Mouse (Mus musculus): ENCODE measurements around the gene Taf4.

The Taf4 gene

GRCm38 (mm10) chr2:179976628-179977343, at the start of gene Taf4:
Taf4 (minus strand) TSS chr2:179976646.
- DNase-seq (ENCODE audit: low spot score): peak; percentile 83

DNA sequence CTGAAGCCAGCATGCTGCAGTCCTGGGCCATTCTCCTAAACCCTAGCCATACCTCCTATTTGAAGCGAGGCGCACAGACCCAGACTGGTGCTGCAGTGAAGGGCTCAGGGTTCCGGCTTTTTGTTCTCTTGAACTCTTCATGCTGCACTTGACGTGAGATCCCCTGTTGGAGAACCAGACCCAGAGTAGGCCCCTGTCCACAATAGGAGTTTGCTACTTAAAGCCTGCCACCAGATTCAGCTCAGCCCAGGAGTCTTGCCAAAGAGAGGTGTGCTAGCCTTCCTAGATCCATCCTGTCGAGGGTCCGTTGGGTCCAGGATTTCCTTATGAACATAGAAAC, 49.4 kb upstream of the Taf4 start:
- no peak for DNase-seq (ENCODE audit: low spot score)

GRCm38 (mm10) chr2:180025135-180025860, 48.9 kb upstream of the Taf4 start:
- DNase-seq (ENCODE audit: low spot score): peak; percentile 41

GRCm38 (mm10) chr2:180024401-180025098, 48.1 kb upstream of the Taf4 start, which contains the start of gene Lsm14b:
Lsm14b (plus strand) TSS chr2:180024987.
- DNase-seq (ENCODE audit: low spot score): peak; percentile 100

GRCm38 (mm10) chr2:180022751-180023150, 46.3 kb upstream of the Taf4 start:
- no peak for DNase-seq (ENCODE audit: low spot score)

GRCm38 (mm10) chr2:180020919-180021318, 44.5 kb upstream of the Taf4 start:
- DNase-seq (ENCODE audit: low spot score): no peak

DNA sequence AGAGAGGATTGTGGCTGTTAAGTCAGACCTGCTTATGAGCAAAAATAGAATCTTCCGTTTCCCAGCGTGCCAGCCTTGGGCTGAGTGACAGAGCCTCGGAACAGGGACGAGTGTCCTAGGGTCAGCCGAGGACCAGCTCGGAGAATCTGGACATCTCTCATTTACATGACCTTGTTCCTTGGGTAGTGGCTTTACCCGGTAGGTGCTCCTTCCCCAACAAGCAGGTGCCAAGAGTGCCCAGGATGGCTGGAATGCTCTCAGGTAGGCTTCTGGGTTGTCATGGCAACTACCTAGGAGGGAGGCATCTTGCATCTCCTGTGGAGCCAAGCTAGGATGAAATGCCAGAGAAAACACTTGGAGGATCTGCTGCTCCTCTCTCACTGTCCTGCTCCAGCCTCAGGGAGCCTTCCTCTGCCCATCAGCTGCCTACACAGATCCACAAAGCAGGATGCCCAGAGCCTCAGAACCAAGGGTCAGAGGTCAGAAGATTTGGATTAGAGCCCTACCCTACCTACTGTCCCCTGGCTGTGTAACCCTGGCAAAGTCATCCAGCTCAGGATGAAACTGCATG, 43.7 kb upstream of the Taf4 start:
- no peak for DNase-seq (ENCODE audit: low spot score)

DNA sequence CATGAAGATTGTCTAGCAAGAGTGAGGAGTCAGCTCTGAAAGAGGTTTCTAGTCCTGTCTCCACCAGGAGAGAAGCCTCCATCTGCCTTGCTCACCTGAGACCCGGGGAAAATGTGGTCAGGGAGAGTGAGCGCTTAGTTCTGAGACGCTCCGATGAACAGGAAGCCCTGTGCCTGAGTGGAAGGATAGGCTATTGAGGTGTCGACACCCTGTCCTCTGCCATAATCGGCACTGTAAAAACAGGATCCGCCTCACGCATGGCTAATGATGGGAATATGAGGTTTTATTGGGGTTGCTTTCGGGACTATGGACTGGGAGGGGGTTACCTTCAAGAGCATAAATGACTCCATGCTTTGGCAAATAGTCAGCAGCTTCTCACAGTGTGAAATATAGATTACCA, 42.1 kb upstream of the Taf4 start:
- no peak for DNase-seq (ENCODE audit: low spot score)

- no peak for DNase-seq (ENCODE audit: low spot score)
Observed at GRCm38 (mm10) chr2:180017632-180018031, 41.2 kb upstream of the Taf4 start.

GRCm38 (mm10) chr2:180013686-180014085, 37.2 kb upstream of the Taf4 start:
- DNase-seq (ENCODE audit: low spot score): no peak

GRCm38 (mm10) chr2:180011370-180011769, 34.9 kb upstream of the Taf4 start:
- no peak for DNase-seq (ENCODE audit: low spot score)

DNA sequence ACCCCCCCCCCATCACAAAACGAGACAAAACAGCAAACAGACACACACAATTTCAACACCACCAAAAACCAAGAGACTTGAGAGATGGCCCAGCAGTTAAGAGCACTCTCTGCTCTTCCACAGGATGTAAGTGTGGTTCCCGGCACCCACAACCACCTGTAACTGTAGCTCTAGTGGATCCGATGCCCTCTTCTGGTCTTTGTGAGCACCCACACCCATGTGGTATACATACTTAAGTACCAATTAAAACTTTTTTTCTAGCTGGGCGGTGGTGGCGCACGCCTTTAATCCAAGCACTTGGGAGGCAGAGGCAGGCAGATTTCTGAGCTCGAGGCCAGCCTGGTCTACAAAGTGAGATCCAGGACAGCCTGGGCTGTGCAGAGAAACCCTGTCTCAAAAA, 34.2 kb upstream of the Taf4 start:
- DNase-seq (ENCODE audit: low spot score): no peak

DNA sequence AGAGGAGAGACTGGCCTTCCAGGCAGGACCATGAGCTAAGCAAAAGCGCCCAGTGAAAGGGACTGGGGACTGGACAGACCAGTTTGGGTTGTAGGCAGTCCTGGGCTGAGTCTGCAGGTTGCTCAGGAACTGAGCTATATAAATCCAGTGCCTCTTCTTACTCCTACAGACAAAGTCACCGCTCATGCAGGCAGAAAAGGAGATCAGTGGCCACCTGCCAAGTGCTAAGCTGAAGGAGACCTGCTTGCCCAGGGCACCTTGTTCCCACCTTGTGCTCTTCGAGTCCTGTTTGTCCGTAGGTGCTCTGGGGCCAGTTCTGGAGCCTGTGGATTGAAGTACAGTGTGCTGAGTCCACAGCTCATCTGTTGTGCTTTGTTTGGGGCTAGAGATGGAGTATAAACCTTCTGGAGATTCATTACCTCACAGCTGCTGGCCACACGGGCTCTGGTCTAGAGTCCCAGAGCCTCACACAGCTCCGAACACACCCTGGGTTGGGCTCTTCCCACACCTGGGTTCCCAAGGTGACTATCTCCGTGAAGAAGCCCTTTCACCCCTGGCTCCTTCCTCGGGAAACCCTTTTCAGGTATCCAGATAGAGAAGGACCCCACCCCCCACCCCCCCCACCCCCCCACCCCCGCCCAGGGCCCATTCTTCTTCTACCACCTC, 30.0 kb upstream of the Taf4 start:
- DNase-seq (ENCODE audit: low spot score): no peak

DNA sequence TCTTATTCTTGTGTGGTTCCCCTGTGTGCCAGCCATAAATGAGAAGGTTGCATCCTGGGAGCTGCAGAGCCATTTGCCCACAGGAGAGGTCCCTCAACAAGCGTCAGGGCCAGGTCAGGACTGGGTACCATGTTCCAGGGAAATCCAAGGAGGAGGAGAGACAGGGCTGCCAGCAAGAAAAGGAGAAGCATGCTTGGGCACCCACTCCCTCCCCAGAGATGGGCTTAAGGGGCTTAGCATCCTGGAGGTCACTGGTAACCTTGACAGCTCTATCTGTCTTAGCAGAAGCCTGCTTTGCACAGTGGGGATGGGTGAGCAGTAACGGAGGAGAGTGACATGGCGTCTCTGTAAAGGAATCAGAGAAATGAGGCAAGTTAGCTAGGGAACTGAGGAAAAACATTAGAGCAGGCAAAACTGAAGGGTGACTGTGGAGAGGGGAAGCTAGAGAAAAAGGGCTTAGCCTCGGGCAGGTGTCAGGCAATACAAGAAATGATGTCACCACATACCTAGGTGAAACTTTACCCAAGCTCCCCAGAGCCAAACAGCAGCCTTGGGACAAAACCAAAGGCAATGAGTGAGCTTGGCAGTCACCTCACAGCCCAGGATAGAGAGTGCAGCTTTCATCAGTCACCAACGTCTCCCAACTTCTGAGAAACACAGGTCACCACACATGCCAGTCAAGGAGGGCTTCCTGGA, 29.4 kb upstream of the Taf4 start:
- no peak for DNase-seq (ENCODE audit: low spot score)

DNA sequence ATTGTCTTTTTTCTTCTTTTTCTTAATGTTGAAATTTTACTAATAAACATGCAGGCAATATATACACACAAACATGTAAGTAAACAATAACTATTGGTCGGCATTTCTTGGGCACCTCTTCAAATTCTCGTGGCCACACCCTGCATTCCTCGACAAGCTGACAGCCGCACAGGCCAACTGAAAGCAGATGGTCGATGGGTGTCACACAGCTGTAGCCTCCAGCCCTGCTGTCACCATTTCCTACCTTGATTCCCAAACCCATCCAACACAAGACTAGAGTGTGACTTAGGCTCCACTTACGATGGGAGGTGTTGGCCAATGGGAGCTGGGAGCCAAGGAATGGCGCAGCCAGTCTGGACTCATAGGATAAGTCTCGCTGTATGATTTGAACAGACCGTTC, 25.2 kb upstream of the Taf4 start:
- DNase-seq (ENCODE audit: low spot score): no peak

DNA sequence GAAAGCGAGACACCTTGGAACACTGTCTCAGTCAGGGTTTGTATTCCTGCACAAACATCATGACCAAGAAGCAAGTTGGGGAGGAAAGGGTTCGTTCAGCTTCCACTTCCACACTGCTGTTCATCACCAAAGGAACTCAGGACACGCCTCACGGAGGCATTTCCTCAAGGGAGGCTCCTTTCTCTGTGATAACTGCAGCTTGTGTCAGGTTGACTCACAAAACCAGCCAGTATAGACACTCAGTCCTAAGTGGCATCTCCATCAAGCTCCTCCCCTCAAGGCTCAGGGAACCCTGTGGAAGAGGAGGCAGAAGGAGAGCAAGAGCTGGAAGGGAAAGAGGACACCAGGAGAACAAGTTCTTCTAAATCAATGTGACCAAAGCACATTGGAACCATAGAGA, 22.0 kb upstream of the Taf4 start:
- DNase-seq (ENCODE audit: low spot score): no peak

- DNase-seq (ENCODE audit: low spot score): no peak
Observed at GRCm38 (mm10) chr2:179993071-179993470, 16.6 kb upstream of the Taf4 start.

GRCm38 (mm10) chr2:179989098-179989497, 12.7 kb upstream of the Taf4 start:
- no peak for DNase-seq (ENCODE audit: low spot score)

DNA sequence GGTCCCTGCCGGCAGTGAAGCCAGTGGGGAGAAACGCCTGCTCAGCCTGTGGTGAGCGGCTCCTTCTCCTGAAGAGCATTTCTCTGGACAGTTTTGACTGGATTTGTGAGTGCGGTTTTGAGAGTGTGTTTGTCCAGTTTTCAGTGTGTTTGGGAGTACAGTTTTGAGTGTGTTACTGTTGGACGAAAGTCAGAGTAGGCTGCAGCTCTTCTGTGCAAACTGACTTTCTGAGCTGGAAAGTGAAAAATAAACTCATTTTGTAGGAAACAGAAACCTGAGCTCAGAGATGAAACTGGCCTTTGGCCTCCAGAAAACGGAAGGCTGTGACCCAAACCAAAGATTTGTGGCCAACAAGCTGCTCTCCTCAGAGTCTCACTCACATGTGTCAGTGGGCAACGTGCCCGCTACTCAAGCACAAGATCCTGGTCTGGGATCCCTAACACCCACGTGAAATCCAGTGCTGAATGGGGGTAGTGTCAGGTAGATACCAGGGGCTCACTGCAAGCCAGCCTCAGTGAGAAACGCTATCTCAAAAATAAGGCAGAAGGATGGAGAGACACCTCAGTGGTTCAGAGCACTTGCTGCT, 10.1 kb upstream of the Taf4 start:
- DNase-seq (ENCODE audit: low spot score): no peak

DNA sequence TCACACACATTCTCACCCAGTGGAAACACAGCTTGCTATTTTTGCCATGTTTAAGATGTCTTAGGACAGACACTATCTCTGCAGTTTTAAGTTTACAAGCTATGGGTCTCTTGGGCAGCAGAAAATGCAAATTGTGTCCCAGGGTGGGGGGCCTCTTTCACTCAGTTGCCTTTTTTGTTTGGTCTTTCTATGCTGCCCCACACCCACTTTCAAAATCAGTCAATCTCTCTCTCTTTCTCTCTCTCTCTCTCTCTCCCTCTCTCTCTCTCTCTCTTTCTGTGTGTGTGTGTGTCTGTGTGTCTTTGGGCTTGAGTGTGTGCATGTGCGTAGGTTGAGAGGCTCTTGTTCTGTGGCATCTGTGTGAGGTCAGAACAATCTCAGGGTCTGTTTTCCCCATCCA, 9.2 kb upstream of the Taf4 start:
- DNase-seq (ENCODE audit: low spot score): no peak

DNA sequence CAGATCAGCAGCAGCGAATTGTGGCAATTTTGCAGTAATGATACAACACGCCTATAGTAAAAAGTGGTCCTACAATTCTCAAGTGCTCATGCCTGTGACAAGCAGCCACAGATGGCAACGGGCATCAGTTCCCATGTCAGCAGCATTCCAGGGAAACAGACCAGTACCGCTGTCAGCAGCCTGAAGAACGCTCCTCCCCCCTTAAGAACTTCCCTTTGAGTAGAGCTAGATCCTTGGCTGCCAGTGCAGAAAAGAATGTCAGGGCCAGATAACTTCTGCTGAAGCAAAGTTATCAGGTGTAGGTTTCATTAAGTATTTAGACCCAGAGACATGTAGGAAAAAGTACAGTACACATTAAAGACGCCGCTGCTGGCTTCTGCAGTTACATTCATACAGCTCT, 8.4 kb upstream of the Taf4 start:
- DNase-seq (ENCODE audit: low spot score): no peak
